Mouse (Mus musculus) cerebral cortex, adult 2 months (tissue): ENCODE results near the gene Emc10.

ENCODE experiments used
- WGBS: fragments of 180-500 bp; shearing (Covaris S2); methylation state at CpG from one replicate; pipeline ENCODE4 v1.1.7; 2018; 5-methylcytosine and 5-hydroxymethylcytosine counted together

Gene Emc10

DNA sequence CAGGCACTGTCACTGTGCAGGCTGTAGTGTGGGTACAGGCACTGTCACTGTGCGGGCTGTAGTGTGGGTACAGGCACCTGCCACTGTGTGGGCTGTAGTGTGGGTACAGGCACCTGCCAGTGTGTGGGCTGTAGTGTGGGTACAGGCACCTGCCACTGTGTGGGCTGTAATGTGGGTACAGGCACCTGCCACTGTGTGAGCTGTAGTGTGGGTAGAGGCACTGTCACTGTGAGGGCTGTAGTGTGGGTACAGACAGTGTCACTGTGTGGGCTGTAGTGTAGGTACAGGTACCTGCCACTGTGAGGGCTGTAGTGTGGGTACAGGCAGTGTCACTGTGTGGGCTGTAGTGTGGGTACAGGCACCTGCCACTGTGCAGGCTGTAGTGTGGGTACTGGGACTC is 12.2 kb downstream of the Emc10 start:
- 68% methylated on average over 1 of the region's 1 CpGs for WGBS

GRCm38 (mm10) chr7:44482836-44483435 is 13.4 kb downstream of the Emc10 start:
- WGBS, result 74% methylated on average over 3 of the region's 3 CpGs

DNA sequence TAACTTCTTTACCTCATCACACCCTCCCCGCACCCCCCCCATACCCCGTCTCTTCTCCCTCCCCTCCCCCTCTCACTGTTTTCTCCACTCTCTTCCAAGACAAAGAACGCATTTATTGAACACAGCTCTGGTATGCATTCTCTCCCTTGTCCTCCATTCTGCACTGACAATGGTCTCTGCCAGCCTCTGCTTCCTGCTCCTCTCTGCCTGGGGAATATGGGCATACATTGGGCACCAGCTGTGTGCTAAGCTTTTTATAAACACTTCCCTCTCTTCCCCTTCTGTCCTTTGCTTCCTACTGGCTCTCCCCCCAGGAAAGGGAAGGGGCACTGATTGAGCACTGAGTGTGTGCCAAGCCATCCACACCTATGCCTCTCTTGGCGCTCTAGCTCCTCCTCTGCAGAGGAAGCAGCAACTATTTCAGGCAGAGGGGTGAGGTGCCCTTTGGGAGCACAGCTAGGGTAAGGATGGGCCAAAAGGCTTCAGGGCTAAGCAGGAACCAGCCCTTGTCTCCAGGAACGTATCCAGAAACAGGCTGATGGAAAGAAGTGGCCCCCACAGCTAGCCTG is 21.2 kb downstream of the Emc10 start:
- WGBS, result 19% methylated on average over 5 of the region's 5 CpGs

GRCm38 (mm10) chr7:44474419-44474818 is 21.9 kb downstream of the Emc10 start:
- 34% methylated on average over 4 of the region's 4 CpGs for WGBS

DNA sequence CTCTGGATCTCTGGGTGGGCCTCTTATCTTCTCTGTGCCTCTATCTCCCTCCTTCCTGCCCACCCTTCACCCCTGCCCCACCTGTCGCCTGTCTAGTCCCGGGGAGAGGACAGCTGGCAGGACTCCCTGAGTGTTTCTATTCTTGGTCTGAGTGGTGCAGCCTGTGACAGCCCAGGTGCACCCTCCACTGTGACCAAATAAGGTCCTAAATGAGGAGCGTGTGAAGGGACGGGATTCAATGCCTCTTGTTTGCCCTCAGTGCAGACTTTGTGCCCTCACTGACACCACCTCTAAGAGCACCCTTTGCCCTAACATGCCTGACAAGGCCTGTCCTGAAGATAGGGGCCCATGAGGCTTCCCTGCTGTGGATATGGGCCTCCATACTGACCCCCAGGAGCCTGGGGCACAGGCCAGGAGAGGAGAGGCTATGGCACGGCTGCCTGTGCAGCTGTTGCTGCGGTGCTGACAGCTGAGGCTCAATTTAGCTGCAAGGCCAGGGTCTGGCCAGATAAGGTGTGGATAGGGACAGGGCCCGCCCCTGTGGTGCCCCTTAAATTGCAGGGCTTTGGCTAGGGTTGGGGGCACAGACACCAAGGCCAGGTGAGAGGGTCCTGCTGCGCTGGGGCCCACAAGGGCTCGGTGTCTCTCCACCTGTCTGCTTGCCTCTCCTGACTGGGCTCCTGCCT is 23.2 kb downstream of the Emc10 start:
- 58% methylated on average over 9 of the region's 9 CpGs for WGBS

GRCm38 (mm10) chr7:44472558-44472885 is 23.8 kb downstream of the Emc10 start:
- 43% methylated on average over 1 of the region's 1 CpGs for WGBS

- WGBS, result 24% methylated on average over 6 of the region's 6 CpGs
These were observed 24.3 kb downstream of the Emc10 start for GRCm38 (mm10) chr7:44471880-44472557.

- 84% methylated on average over 16 of the region's 16 CpGs for WGBS
These were observed 25.4 kb downstream of the Emc10 start for GRCm38 (mm10) chr7:44470696-44471612.

DNA sequence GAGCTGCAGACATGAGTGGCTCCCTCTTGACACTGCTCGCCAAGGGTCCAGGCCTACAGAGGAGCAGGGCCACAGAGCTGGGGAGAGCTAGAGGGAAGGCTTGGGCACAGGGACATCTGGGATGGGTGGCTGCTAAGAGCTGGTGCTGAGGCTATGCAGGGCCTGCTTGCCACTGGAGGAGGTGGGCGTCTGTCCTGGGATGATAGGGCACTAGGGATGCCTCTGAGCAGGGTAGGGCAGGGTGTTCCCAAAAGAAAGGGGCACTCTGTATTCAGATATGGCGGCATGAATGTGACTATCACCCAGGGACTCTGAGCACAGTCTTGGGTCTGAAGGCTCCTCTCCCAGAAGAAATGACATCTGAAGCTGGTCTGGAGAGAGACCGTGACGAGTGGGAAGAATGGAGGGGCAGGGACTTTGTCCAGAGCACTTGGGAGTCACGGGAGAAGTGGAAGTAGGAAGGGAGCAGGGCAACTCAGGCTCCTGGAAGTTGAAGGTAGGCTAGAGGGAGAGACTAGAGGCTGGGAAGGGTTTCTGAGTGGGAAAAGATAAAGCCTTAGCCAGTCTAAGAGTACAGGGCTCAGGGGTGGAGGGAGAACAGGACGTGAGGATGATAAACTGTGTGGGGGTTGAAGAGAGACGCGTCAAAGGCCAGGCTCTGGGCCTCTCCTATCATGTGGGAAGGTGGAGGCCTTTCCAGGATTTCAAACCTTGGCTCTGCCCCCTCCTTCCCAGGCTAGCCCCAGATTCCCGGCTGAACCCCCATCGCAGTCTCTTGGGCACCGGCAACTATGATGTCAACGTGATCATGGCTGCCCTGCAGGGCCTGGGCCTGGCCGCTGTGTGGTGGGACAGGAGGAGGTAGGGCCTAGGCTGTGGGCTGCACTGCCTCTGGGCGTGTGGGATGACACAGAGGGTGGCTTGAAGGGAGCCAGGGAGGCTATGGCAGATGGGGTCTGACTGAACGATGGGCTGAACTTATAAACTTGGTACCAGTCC is 26.4 kb downstream of the Emc10 start:
- 84% methylated on average over 16 of the region's 16 CpGs for WGBS

GRCm38 (mm10) chr7:44468644-44469285 is 27.6 kb downstream of the Emc10 start:
- WGBS, result 45% methylated on average over 15 of the region's 15 CpGs

DNA sequence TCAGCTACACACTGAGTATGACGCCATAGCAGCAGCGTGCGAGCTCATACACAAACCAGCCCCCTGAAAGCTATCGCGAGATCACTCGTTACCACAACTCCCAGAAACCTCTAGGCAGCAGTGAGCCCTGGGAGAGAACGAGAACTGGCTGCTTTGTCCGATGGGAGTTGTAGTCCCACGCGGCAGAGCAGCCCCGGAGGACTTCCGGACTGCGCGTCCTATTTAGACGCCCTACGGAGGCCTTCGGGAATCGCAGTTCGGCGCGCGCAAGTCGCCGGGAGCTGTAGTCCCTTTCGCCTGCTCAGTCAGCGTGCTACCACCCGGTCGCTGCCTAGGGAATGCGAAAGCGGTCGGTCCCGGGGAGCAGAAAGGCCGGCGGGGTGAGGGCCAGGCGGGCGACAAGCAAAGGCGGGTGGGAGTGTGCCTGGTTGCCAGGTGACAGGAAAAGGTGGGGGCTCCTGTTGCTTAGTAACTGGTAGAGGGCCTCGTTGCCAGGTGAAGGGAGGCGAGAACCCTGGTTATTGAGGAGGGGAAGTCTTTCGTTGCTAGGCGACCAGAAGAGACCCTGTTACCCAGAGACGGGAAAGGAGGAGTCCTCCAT is 28.4 kb downstream of the Emc10 start, which contains the start of gene Josd2:
Gene Josd2, plus strand, starts transcription at position 170 of the 601 bp plus-strand sequence.
- WGBS, result under 1% methylated on average over 42 of the region's 42 CpGs

- WGBS, result 72% methylated on average over 16 of the region's 16 CpGs
These were observed 29.4 kb downstream of the Emc10 start for GRCm38 (mm10) chr7:44466888-44467311.

DNA sequence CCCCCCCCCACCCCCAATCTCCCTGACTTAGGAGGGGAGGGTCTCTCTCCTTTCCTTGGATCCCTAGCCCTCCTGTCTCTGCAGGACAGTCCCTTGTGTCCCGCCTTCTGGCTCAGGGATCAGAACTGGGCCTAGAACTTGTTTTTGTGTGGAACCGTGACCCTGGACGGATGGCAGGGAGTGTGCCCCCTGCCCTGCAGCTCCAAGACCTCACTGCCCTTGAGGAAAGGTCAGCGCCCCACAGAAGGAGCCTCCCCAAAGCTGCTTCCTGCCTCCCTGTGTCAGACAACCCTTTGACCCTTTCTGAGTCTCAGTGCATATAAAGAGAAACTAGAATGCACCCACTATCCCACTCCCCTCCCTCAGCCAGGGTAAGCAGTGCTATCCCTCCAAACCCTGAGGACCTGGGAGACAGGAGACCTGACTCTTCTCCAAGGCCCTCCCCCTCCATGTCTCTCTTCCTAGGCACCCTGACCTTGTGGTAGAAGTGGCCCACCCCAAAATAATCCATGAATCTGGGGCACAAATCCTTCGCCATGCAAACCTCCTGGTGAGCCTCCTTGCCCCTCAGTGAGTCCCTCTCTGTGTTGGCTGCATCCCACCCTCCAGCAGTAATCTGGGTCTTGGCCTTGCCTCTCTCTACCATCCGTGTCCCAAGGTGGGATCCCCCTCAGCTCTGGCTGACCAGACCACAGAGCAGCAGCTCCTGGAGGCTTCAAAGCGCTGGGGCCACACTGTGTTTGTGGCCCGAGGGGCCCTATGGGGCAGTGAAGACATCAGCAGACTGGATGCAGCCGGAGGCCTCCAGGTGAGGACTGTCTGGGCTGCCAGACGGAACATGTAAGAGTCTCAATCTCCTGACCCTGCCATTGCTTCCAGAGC is 30.1 kb downstream of the Emc10 start:
- WGBS, result 70% methylated on average over 10 of the region's 10 CpGs

DNA sequence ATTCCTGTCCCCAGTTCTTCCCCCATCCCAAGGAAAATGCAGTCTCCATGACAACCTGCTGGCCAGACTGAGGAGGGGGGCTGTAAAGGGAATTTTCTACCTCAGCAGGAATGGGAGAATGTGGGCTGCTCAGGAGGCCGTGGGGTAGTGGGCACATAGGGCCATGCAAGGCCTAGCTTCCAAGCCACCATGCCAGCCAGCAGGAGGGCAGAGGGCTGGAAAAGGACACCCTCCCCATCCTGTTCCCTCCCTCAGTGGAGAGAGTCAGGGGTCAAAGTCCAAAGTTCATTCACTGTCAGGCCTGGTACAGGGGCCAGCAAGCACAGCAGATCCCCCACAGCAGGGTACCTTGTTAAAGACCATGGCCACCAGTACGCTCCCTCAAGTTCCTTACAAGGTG is 31.2 kb downstream of the Emc10 start, which contains the start of gene Aspdh:
Gene Aspdh, plus strand, starts transcription at position 281 of the 400 bp plus-strand sequence.
- WGBS, result 49% methylated on average over 2 of the region's 2 CpGs

DNA sequence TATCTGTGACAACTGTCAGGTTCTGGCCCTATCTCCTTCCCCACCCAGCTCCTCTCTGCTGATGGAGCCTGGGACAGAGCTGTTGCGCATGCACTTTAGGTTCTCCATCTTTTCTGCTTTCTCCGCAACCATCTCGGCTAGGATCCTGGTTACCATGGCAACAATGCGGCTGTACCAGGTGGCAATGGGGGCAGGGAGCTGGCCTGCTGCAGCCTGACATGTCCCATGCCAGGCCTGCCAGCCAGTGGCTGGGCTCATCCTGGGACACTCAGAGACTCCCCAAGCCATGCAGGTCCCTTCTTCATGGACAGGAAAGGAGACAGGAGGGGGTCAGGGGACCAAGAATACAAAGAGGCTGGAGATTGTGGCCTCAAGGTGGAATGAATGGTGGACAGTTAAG is 31.8 kb downstream of the Emc10 start:
- WGBS, result 14% methylated on average over 4 of the region's 4 CpGs

- WGBS, result 60% methylated on average over 10 of the region's 10 CpGs
These were observed 32.6 kb downstream of the Emc10 start for GRCm38 (mm10) chr7:44463556-44464225.

- 35% methylated on average over 8 of the region's 8 CpGs for WGBS
These were observed 33.3 kb downstream of the Emc10 start for GRCm38 (mm10) chr7:44463056-44463425.
